Mouse (Mus musculus) stomach, postnatal 0 days (tissue): ENCODE measurements at regions not wholly inside any gene's neighbourhood (a gene's known extent, or its start where the extent isn't known, plus 50 kb on each side); places are given as distances from the start of the nearest gene placed in this dataset.

Experiments
- CTCF ChIP-seq: IDR thresholded peaks from 2 replicates; pipeline ENCODE4 v1.5.1; 2016; ENCODE audit warnings: antibody characterized with exemption, low read depth, mild to moderate bottlenecking, moderate library complexity
- EP300 ChIP-seq: optimal IDR thresholded peaks from 2 replicates; pipeline ENCODE3; 2016; ENCODE audit warnings: antibody characterized with exemption

DNA sequence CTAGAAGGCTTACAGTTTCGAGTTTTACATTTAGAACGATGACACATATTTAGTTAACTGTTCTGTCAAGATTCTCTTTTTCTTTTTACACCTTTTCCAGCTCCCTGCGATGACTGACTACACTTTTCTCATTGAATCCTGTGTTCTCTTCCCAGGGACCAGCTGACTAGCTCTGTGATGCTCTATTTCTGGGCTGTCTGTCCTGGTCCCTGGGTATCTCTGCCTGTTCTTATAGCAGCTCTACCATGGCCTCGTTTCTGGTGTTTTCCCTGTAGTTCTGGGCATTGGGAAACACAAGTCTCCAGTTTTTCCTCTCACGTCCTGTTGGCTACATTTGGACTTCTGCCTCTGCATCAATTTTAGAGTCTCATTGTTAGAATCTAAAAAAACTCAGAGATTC lies 106.5 kb upstream of the Fam19a5 start:
- TF ChIP-seq CTCF: no peak
- no peak for TF ChIP-seq EP300
